Mouse (Mus musculus): ENCODE results near the gene Agbl4. TPM values are rescaled to one million over a fixed set of nuclear protein-coding genes. Genes with fewer than 3 reads are reported as not detected.

Agbl4 gene
- total and polyA plus RNA-seq, 3 experiments, result not detected

DNA sequence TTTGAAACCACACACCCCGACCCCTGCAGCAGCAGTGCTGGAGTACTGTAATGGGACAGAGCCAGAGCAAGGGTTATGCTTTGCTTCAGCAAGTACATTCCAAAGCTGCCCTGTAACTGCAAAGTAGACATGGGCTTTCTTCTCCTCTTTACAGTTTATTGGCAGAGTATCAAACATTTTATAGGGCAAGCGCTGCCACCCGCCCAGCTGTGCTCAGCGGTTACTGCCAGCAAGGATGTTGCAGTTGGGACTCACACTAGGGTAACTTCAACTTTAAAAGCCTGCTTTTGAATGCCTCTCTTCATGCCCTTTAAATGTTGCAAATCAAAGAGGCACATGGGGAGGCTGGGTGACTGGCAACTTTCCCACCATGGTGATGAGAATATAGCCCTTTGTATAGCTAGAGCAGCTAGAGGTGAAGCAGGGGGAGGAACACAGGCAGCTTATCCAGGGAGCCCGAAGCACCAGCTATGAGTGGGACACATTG lies 1293.6 kb downstream of the Agbl4 start:
- Histone ChIP-seq H3K4me1 (ENCODE audit: control insufficient read depth in 1 of 2, insufficient read depth in 2 of 2) (peaks cover 0 to 4% of the 10 kb centered on the region in 2 experiments; a peak in 1 of 4 replicates), H3K9me3 (replicated peaks; ENCODE audit: low read length) (no peaks in the 10 kb centered on the region), H3K36me3 (replicated peaks in 1 of 2; ENCODE audit: control insufficient read depth in 1 of 2, insufficient read depth in 1 of 2, low read length in 1 of 2) (no peaks in the 10 kb centered on the region), H3K9ac (ENCODE audit: insufficient read depth, low read depth) (no peak overlapping the region), H3K4me2 (ENCODE audit: insufficient read depth, low read depth, poor library complexity, severe bottlenecking) (no peak overlapping the region), H3K79me2 (replicated peaks; ENCODE audit: control insufficient read depth, extremely low read depth, insufficient read depth, poor library complexity, severe bottlenecking) (no peaks in the 10 kb centered on the region), H3K4me3 (replicated peaks in 1 of 3; ENCODE audit: low read depth in 2 of 3, low read length in 2 of 3, poor library complexity in 1 of 3) (no peak overlapping the region), H3K27ac (ENCODE audit: insufficient read depth, low read depth) (no peak overlapping the region), H3K27me3 (replicated peaks) (no peaks in the 10 kb centered on the region)
- no peak for DNase-seq (ENCODE audit: extremely low read depth)
- dilution Hi-C loops (cut with MboI; ENCODE audit: extremely low pct_ligation_motif_present, extremely low pct_unique_long_range_greater_than_20kb, low sequenced_read_pairs), result no loop called here
- TF ChIP-seq E2F4 (IDR thresholded peaks at IDR 0.05; ENCODE audit: insufficient replicate concordance, low read depth, low read length), result no peak
- no peak for TF ChIP-seq CHD1 (IDR thresholded peaks at IDR 0.05; ENCODE audit: low read depth, low read length)
- no peak for TF ChIP-seq CHD2 (IDR thresholded peaks at IDR 0.05; ENCODE audit: low read length)
- no peak for TF ChIP-seq IRF4 (IDR thresholded peaks at IDR 0.05; ENCODE audit: low read depth, low read length)
- no peak for TF ChIP-seq TCF12 (IDR thresholded peaks at IDR 0.05; ENCODE audit: low read depth, low read length)
- TF ChIP-seq ETS1 (conservative IDR thresholded peaks at IDR 0.05; ENCODE audit: low read depth, low read length), result no peak
- no peak for TF ChIP-seq NELFE (IDR thresholded peaks at IDR 0.05; ENCODE audit: low read depth, low read length)
- no peak for TF ChIP-seq MAZ (IDR thresholded peaks at IDR 0.05; ENCODE audit: low read depth, low read length)
- no peak for TF ChIP-seq ZMIZ1 (IDR thresholded peaks at IDR 0.05; ENCODE audit: low read depth, low read length)
- TF ChIP-seq POLR2AphosphoS2 (IDR thresholded peaks at IDR 0.05; ENCODE audit: low read depth, low read length), result no peak
- TF ChIP-seq MYC (IDR thresholded peaks at IDR 0.05; ENCODE audit: low read depth, low read length), result no peak
- no peak for TF ChIP-seq ZNF384 (IDR thresholded peaks at IDR 0.05; ENCODE audit: low read depth, low read length)
- no peak for TF ChIP-seq MAX (IDR thresholded peaks at IDR 0.05; ENCODE audit: low read length)
- TF ChIP-seq MXI1 (IDR thresholded peaks at IDR 0.05; ENCODE audit: low read depth, low read length), result no peak
- TF ChIP-seq JUND (conservative IDR thresholded peaks at IDR 0.05; ENCODE audit: low read depth, low read length), result no peak
- TF ChIP-seq JUN (IDR thresholded peaks at IDR 0.05; ENCODE audit: insufficient read depth, low read depth, low read length), result no peak
- no peak for TF ChIP-seq USF2 (conservative IDR thresholded peaks at IDR 0.05; ENCODE audit: low read depth, low read length)
- in situ Hi-C loops (cut with MboI; ENCODE audit: low pct_ligation_motif_present, low pct_unique_long_range_greater_than_20kb, low sequenced_read_pairs), result no loop called here

- H3K79me2 ChIP-seq (replicated peaks; ENCODE audit: control insufficient read depth, extremely low read depth, insufficient read depth, poor library complexity, severe bottlenecking), result no peaks in the 10 kb centered on the region
- no peaks in the 10 kb centered on the region for H3K9me3 ChIP-seq (replicated peaks; ENCODE audit: low read length)
- H3K36me3 ChIP-seq (replicated peaks in 1 of 2; ENCODE audit: control insufficient read depth in 1 of 2, insufficient read depth in 1 of 2, low read length in 1 of 2), result no peaks in the 10 kb centered on the region
- H3K4me3 ChIP-seq (replicated peaks in 1 of 3; ENCODE audit: low read depth in 2 of 3, low read length in 2 of 3, poor library complexity in 1 of 3), result no peak overlapping the region
- H3K27ac ChIP-seq (ENCODE audit: insufficient read depth, low read depth), result no peak overlapping the region
- DNase-seq (ENCODE audit: extremely low read depth), result no peak
- dilution Hi-C loops (cut with MboI; ENCODE audit: extremely low pct_ligation_motif_present, extremely low pct_unique_long_range_greater_than_20kb, low sequenced_read_pairs) (no loop called here), in situ Hi-C loops (cut with MboI; ENCODE audit: low pct_ligation_motif_present, low pct_unique_long_range_greater_than_20kb, low sequenced_read_pairs) (no loop called here)
- TF ChIP-seq ELF1 (IDR thresholded peaks at IDR 0.05; ENCODE audit: low read depth, low read length), result no peak
- no peak for TF ChIP-seq MEF2A (IDR thresholded peaks at IDR 0.05; ENCODE audit: borderline replicate concordance, low read depth, low read length)
- TF ChIP-seq UBTF (IDR thresholded peaks at IDR 0.05; ENCODE audit: low read depth, low read length), result no peak
- no peak for TF ChIP-seq ZC3H11A (IDR thresholded peaks at IDR 0.05; ENCODE audit: low read depth, low read length)
- no peak for TF ChIP-seq RAD21 (IDR thresholded peaks at IDR 0.05; ENCODE audit: low read depth, low read length)
- TF ChIP-seq TBP (conservative IDR thresholded peaks at IDR 0.05; ENCODE audit: low read depth, low read length), result no peak
- no peak for TF ChIP-seq EP300 (IDR thresholded peaks at IDR 0.05; ENCODE audit: low read length)
- no peak for TF ChIP-seq KAT2A (IDR thresholded peaks at IDR 0.05; ENCODE audit: insufficient replicate concordance, low read length)
- no peak for TF ChIP-seq JUN (IDR thresholded peaks at IDR 0.05; ENCODE audit: insufficient read depth, low read depth, low read length)
- no peak for TF ChIP-seq CHD1 (IDR thresholded peaks at IDR 0.05; ENCODE audit: low read depth, low read length)
- no peak for TF ChIP-seq SMC3 (IDR thresholded peaks at IDR 0.05; ENCODE audit: low read depth, low read length)
- no peak for TF ChIP-seq RCOR1 (conservative IDR thresholded peaks at IDR 0.05; ENCODE audit: low read depth, low read length)
- TF ChIP-seq POLR2A (IDR thresholded peaks at IDR 0.05; ENCODE audit: low read depth, low read length), result no peak
- TF ChIP-seq ZNF384 (IDR thresholded peaks at IDR 0.05; ENCODE audit: low read depth, low read length), result no peak
- TF ChIP-seq MYC (IDR thresholded peaks at IDR 0.05; ENCODE audit: low read depth, low read length), result no peak
- TF ChIP-seq ZKSCAN1 (IDR thresholded peaks at IDR 0.05; ENCODE audit: borderline replicate concordance, low read depth, low read length), result no peak
- TF ChIP-seq IRF4 (IDR thresholded peaks at IDR 0.05; ENCODE audit: low read depth, low read length), result no peak
- TF ChIP-seq GABPA (IDR thresholded peaks at IDR 0.05; ENCODE audit: insufficient replicate concordance, low read depth, low read length), result no peak
- no peaks in the 10 kb centered on the region for H3K4me1 ChIP-seq (ENCODE audit: control insufficient read depth in 1 of 2, insufficient read depth in 2 of 2)
- no peaks in the 10 kb centered on the region for H3K27me3 ChIP-seq (replicated peaks)
- H3K9ac ChIP-seq (ENCODE audit: insufficient read depth, low read depth), result no peak overlapping the region
- no peak overlapping the region for H3K4me2 ChIP-seq (ENCODE audit: insufficient read depth, low read depth, poor library complexity, severe bottlenecking)
Measured at GRCm38 (mm10) chr4:111701381-111701780, 1303.9 kb downstream of the Agbl4 start.
